ENCODE assay signal across 29 mouse cellular contexts in the genomic region with DNA sequence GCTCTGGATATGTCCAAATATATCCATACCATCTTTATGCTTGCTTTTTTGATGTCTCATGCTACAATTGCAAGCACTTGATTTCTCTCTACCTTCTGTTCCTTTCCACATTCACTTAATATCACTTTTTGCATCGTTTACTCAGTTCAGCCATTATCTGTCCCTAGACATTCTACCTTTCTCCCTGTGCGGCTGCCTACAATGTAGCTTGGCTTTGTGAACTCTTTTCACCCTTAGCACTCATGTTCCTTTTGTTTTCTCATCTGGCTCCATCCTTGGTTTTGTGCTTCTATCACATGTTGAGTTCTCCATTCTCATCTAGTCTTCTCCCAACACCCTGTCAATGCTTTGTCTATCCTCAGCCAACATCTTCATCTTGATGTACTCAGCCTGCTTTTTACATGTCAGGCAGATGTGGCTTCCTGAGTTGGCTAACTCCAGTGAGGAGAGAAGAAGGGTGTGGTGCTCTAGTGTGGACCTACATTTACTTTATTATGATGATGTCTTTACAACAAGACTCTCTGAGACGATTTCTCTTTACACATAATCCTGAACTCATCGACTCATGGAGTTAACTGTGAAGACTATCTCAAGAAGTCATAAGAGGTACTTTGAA.
"Had no signal": no experiment of that assay in that cellular context is flagged by ENCODE, and none has a peak within 500 bp of the region (broad histone marks: within the 10 kb centered on the region; RNA-seq: fewer than 3 reads in every experiment).

No protein-coding gene starts in this region.

- H3K9me3 ChIP-seq: limb, embryonic 10.5 days; limb, embryonic 12.5 days; limb, embryonic 13.5 days; limb, embryonic 15.5 days; liver, embryonic 12.5 days; liver, embryonic 13.5 days; liver, embryonic 15.5 days; lung, embryonic 15.5 days; midbrain, embryonic 10.5 days; midbrain, embryonic 12.5 days; midbrain, embryonic 13.5 days; midbrain, embryonic 15.5 days had no signal

- H3K9ac ChIP-seq: limb, embryonic 12.5 days; limb, embryonic 13.5 days; limb, embryonic 15.5 days; liver, embryonic 12.5 days; liver, embryonic 13.5 days; liver, embryonic 14.5 days; liver, embryonic 15.5 days; liver, postnatal 0 days; lung, embryonic 14.5 days; lung, embryonic 15.5 days; midbrain, embryonic 12.5 days; midbrain, embryonic 13.5 days; midbrain, embryonic 15.5 days had no signal

- H3K4me2 ChIP-seq: limb, embryonic 12.5 days; limb, embryonic 13.5 days; limb, embryonic 15.5 days; liver, embryonic 11.5 days; liver, embryonic 12.5 days; liver, embryonic 13.5 days; liver, embryonic 15.5 days; lung, embryonic 14.5 days; lung, embryonic 15.5 days; midbrain, embryonic 11.5 days; midbrain, embryonic 12.5 days; midbrain, embryonic 13.5 days; midbrain, embryonic 15.5 days had no signal

- H3K27me3 ChIP-seq: limb, embryonic 12.5 days; limb, embryonic 13.5 days; limb, embryonic 15.5 days; liver, embryonic 12.5 days; liver, embryonic 13.5 days; liver, embryonic 15.5 days; lung, embryonic 15.5 days; megakaryocyte, embryonic 14.5 days; midbrain, embryonic 12.5 days; midbrain, embryonic 13.5 days; midbrain, embryonic 15.5 days had no signal

- H3K4me3 ChIP-seq: limb, embryonic 10.5 days; limb, embryonic 12.5 days; limb, embryonic 13.5 days; limb, embryonic 15.5 days; liver, embryonic 12.5 days; liver, embryonic 13.5 days; liver, embryonic 15.5 days; lung, embryonic 15.5 days; megakaryocyte, embryonic 14.5 days; midbrain, embryonic 10.5 days; midbrain, embryonic 12.5 days; midbrain, embryonic 13.5 days; midbrain, embryonic 15.5 days; myocyte had no signal

- H3K4me1 ChIP-seq: limb, embryonic 10.5 days; limb, embryonic 12.5 days; limb, embryonic 13.5 days; limb, embryonic 15.5 days; liver, embryonic 13.5 days; liver, embryonic 15.5 days; lung, embryonic 15.5 days; midbrain, embryonic 10.5 days; midbrain, embryonic 12.5 days; midbrain, embryonic 13.5 days; midbrain, embryonic 15.5 days had no signal

- DNase-seq: left cerebral cortex, postnatal 4 days; liver; liver, embryonic 13.5 days; liver, postnatal 0 days; lung, adult 18-20 months; lung, adult 2 months; lung, embryonic 14.5 days; lung, postnatal 10 days; lung, postnatal 14 days; lung, postnatal 36 days; lung, postnatal 4 days; midbrain, embryonic 14.5 days had no signal

- H3K27ac ChIP-seq: limb, embryonic 10.5 days; limb, embryonic 12.5 days; limb, embryonic 13.5 days; limb, embryonic 15.5 days; liver, embryonic 12.5 days; liver, embryonic 13.5 days; liver, embryonic 14.5 days; liver, embryonic 15.5 days; lung, embryonic 15.5 days; macrophage; midbrain, embryonic 10.5 days; midbrain, embryonic 12.5 days; midbrain, embryonic 13.5 days; midbrain, embryonic 15.5 days had no signal
